Mouse (Mus musculus): Measurements from ENCODE around the gene Prg4. TPM values are rescaled to one million over a fixed set of nuclear protein-coding genes. Genes with fewer than 3 reads are reported as not detected.

The Prg4 gene
- polyA plus RNA-seq (2012; rRNA removed) = 0.23 and 0.27 TPM in 2 replicates

- no peak for DNase-seq (ENCODE audit: low read depth, low spot score)
- 60% methylated on average over 3 of the region's 3 CpGs for WGBS
Observed at GRCm38 (mm10) chr1:150466132-150466531, at the start of gene Prg4. Gene Prg4 (minus strand): TSS chr1:150466165.

GRCm38 (mm10) chr1:150513041-150513440, 47.1 kb upstream of the Prg4 start:
- 92% methylated on average over 2 of the region's 2 CpGs for WGBS

GRCm38 (mm10) chr1:150505794-150506193, 39.8 kb upstream of the Prg4 start:
- DNase-seq (ENCODE audit: low read depth, low spot score) = no peak
- WGBS = 6% methylated on average over 2 of the region's 2 CpGs

More at GRCm38 (mm10) chr1:150513041-150513440, 47.1 kb upstream of the Prg4 start:
- DNase-seq (ENCODE audit: low read depth, low spot score) = no peak

- no peak for DNase-seq (ENCODE audit: low read depth, low spot score)
- WGBS = 64% methylated on average over 4 of the region's 4 CpGs
Observed at GRCm38 (mm10) chr1:150503321-150503720, 37.4 kb upstream of the Prg4 start.

GRCm38 (mm10) chr1:150498177-150498576, 32.2 kb upstream of the Prg4 start:
- DNase-seq (ENCODE audit: low read depth, low spot score) = no peak
- WGBS = 86% methylated on average over 2 of the region's 2 CpGs

- no peak for DNase-seq (ENCODE audit: low read depth, low spot score)
- 18% methylated on average over 2 of the region's 2 CpGs for WGBS
Observed at GRCm38 (mm10) chr1:150497690-150498089, 31.7 kb upstream of the Prg4 start.

GRCm38 (mm10) chr1:150496626-150497302, 30.8 kb upstream of the Prg4 start:
- DNase-seq (ENCODE audit: low read depth, low spot score) = peak; percentile 16
- WGBS = 59% methylated on average over 6 of the region's 6 CpGs

- 92% methylated on average over 2 of the region's 2 CpGs for WGBS
- DNase-seq (ENCODE audit: low read depth, low spot score) = no peak
Observed at GRCm38 (mm10) chr1:150489148-150489547, 23.2 kb upstream of the Prg4 start.

- WGBS = 82% methylated on average over 5 of the region's 5 CpGs
- DNase-seq (ENCODE audit: low read depth, low spot score) = no peak
Observed at GRCm38 (mm10) chr1:150480674-150481073, 14.7 kb upstream of the Prg4 start.

GRCm38 (mm10) chr1:150472525-150472924, 6.6 kb upstream of the Prg4 start:
- WGBS = 66% methylated on average over 7 of the region's 7 CpGs
- DNase-seq (ENCODE audit: low read depth, low spot score) = no peak

- DNase-seq (ENCODE audit: low read depth, low spot score) = no peak
- WGBS = 80% methylated on average over 3 of the region's 3 CpGs
Observed at GRCm38 (mm10) chr1:150469992-150470391, 4.0 kb upstream of the Prg4 start.

- DNase-seq (ENCODE audit: low read depth, low spot score) = no peak
- 84% methylated on average over 10 of the region's 10 CpGs for WGBS
Observed at GRCm38 (mm10) chr1:150465364-150465763, 601 bp downstream of the Prg4 start.

- whole genome bisulfite sequencing = 78% methylated on average over 4 of the region's 4 CpGs
- DNase-seq (ENCODE audit: low read depth, low spot score) = no peak
Observed at GRCm38 (mm10) chr1:150463691-150464090, 2.3 kb downstream of the Prg4 start.

GRCm38 (mm10) chr1:150463068-150463467, 2.9 kb downstream of the Prg4 start:
- DNase-seq (ENCODE audit: low read depth, low spot score) = no peak
- 46% methylated on average over 5 of the region's 5 CpGs for WGBS

- no peak for DNase-seq (ENCODE audit: low read depth, low spot score)
Observed at GRCm38 (mm10) chr1:150460595-150460994, 5.4 kb downstream of the Prg4 start.

GRCm38 (mm10) chr1:150459599-150459998, 6.4 kb downstream of the Prg4 start:
- WGBS = 26% methylated on average over 3 of the region's 3 CpGs
- DNase-seq (ENCODE audit: low read depth, low spot score) = no peak

More at GRCm38 (mm10) chr1:150460595-150460994, 5.4 kb downstream of the Prg4 start:
- WGBS = 39% methylated on average over 7 of the region's 7 CpGs

- no peak for DNase-seq (ENCODE audit: low read depth, low spot score)
- 58% methylated on average over 5 of the region's 5 CpGs for WGBS
Observed at GRCm38 (mm10) chr1:150458977-150459376, 7.0 kb downstream of the Prg4 start.

GRCm38 (mm10) chr1:150441731-150442130, 24.2 kb downstream of the Prg4 start:
- DNase-seq (ENCODE audit: low read depth, low spot score) = no peak
- 64% methylated on average over 4 of the region's 4 CpGs for WGBS

GRCm38 (mm10) chr1:150438641-150439040, 27.3 kb downstream of the Prg4 start:
- DNase-seq (ENCODE audit: low read depth, low spot score) = no peak
- WGBS = 69% methylated on average over 3 of the region's 3 CpGs

GRCm38 (mm10) chr1:150426216-150426615, 39.7 kb downstream of the Prg4 start:
- 67% methylated on average over 3 of the region's 3 CpGs for WGBS

GRCm38 (mm10) chr1:150425665-150426064, 40.3 kb downstream of the Prg4 start:
- 76% methylated on average over 9 of the region's 9 CpGs for WGBS
- DNase-seq (ENCODE audit: low read depth, low spot score) = no peak

More at GRCm38 (mm10) chr1:150426216-150426615, 39.7 kb downstream of the Prg4 start:
- no peak for DNase-seq (ENCODE audit: low read depth, low spot score)

GRCm38 (mm10) chr1:150418426-150418825, 47.5 kb downstream of the Prg4 start:
- 92% methylated on average over 4 of the region's 4 CpGs for WGBS
- no peak for DNase-seq (ENCODE audit: low read depth, low spot score)
